Mouse (Mus musculus): ENCODE measurements around the gene Hexa.
A peak's percentile ranks its signal among the peaks of the same experiment; 100 is the strongest.

Hexa gene

DNA sequence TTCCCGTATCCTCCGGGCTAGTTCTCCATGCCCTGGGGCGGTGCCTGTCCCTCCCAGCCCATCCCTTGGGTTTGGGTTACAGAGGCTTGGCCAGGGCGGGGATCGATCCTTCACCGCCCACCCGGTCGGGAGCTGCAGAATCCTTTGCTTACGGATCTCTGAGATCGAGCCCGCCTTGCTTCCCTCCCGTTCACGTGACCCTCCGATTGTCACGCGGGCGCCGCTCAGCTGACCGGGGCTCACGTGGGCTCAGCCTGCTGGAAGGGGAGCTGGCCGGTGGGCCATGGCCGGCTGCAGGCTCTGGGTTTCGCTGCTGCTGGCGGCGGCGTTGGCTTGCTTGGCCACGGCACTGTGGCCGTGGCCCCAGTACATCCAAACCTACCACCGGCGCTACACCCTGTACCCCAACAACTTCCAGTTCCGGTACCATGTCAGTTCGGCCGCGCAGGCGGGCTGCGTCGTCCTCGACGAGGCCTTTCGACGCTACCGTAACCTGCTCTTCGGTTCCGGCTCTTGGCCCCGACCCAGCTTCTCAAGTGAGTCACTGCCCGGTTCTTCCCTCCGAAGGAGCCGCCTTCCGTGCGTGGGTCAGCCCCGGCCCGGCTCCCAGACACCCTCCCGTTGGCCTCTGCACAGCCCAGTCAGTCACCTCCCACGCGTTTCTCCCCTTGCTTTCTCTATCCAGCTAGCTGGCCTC is at the start of gene Hexa, which contains the start of gene Tmem202:
Hexa (plus strand) TSS at position 100 of the 697 bp plus-strand sequence.
Tmem202 (minus strand) TSS at position 407 of the 697 bp plus-strand sequence.
- peak; percentile 54 for DNase-seq (ENCODE audit: low spot score)

DNA sequence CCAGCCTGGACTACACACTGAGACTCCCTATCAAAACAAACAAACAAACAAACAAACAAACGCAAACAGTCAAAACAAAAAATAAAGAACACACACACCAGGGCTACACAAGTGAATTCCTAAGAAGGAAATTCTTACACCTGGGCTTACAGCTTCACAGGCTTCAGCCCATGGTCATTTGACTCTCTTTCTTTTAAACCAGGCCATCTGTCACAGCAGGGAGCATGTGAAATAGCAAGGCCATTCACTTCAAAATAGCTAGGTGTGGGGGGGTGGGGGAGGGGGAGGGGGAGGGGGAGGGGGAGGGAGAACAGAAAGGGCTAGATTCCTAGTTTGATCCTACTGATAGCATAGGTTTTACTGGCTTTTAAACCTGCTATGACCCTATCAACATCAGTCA is 31.2 kb upstream of the Hexa start:
- DNase-seq (ENCODE audit: low spot score) = no peak

DNA sequence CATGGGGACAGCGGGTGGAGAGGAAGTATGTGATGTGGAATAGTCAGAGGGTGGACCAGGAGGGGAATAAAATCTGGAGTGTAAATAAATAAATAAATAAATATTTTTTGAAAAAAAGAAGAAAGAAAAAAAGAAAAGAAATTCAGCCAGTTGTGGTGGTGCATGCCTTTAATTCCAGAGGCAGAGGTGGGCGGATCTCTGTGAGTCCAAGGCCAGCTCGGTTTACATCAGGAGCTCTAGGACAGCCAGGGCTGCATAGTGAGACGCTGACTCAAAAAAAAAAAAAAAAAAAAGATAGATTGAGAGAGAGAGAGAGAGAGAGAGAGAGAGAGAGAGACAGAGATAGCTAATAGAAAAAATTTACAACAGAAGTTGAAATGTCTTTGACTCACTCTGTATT is 27.0 kb upstream of the Hexa start:
- no peak for DNase-seq (ENCODE audit: low spot score)

GRCm38 (mm10) chr9:59515069-59515468 is 24.3 kb upstream of the Hexa start:
- DNase-seq (ENCODE audit: low spot score) = no peak

GRCm38 (mm10) chr9:59517127-59517526 is 22.2 kb upstream of the Hexa start:
- no peak for DNase-seq (ENCODE audit: low spot score)

- no peak for DNase-seq (ENCODE audit: low spot score)
These were observed 20.4 kb upstream of the Hexa start for GRCm38 (mm10) chr9:59518976-59519375.

DNA sequence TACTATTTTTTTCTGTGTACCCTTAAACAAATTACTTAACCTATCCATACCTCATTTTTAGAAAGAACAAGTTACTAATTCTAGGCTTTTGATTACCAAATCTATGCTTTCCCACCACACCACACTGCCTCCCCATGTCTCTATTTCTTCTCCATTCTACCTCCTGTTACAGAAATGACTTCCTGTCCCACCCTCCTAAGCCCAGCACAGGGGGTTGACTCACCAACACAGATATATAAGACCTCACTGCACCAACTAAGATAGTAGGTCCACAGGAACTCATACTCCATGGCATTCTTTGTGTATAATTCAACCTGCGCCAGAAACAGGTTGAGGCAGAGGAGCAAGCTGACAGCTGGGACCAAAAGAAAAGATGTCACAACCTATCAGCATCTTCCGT is 19.9 kb upstream of the Hexa start:
- DNase-seq (ENCODE audit: low spot score) = no peak

DNA sequence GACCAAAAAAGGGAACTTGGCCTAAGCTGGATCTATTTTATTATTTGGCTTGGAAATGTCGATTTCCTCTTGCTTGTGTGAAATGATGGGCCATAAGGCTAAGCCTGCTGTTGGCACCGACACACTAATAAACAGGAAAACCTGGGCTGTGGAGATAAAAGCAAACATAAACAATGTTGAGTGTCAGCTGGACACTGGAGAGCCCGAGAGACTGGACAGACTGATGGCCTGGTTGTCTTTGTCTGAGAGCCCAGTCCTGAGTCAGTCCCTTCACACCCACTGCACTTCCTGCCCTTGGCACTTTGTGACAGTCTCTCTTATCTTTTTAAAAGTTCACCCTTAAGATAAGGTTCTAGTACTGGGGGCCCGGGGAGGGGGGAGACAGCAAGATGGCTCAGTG is 16.4 kb upstream of the Hexa start:
- no peak for DNase-seq (ENCODE audit: low spot score)

GRCm38 (mm10) chr9:59526727-59527126 is 12.6 kb upstream of the Hexa start:
- no peak for DNase-seq (ENCODE audit: low spot score)

- no peak for DNase-seq (ENCODE audit: low spot score)
These were observed 11.8 kb upstream of the Hexa start for GRCm38 (mm10) chr9:59527580-59527979.

- no peak for DNase-seq (ENCODE audit: low spot score)
These were observed 11.1 kb upstream of the Hexa start for GRCm38 (mm10) chr9:59528274-59528673.

DNA sequence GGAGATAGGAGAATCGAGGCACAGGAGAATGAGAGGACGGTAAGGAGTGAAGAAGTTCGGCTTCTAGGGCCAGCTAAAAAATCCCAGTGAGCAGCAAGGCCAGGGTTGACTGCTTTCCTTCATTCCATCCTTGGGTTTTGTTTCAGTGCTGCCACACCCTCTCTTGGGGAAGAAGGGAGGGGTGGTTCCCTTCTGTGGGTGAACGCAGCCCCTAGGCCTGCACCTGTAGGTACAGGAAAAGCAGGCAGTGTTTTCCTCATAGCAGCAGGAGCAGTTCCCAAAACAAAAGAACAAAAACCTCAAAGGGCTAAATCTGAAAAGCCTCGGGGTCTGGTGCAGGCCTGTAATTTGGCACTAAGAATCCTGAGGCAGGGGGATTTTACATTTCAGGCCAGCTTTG is 7.7 kb upstream of the Hexa start:
- DNase-seq (ENCODE audit: low spot score) = no peak

GRCm38 (mm10) chr9:59533422-59533821 is 5.9 kb upstream of the Hexa start:
- DNase-seq (ENCODE audit: low spot score) = no peak

- DNase-seq (ENCODE audit: low spot score) = no peak
These were observed 5.5 kb upstream of the Hexa start for GRCm38 (mm10) chr9:59533889-59534288.

DNA sequence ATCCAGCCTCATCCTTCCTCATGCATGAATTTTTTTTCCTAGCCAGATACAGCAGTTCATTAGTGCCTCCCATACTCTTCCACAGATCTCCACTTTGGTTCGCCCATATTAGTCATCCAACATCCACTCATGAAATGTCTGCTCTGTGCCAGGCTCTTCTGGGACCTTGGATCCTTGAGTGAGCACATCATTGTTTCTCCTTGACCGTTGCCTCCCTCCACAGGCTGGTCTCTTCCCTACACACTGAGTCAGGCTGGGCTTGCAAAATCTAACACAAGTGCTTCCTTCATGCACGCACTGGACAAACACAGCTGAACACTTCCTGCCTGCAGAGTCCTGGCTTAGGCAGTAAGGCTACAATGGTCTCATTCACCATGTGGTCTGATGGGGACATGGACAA is 1.7 kb upstream of the Hexa start:
- DNase-seq (ENCODE audit: low spot score) = no peak

GRCm38 (mm10) chr9:59541617-59542016 is 2.3 kb downstream of the Hexa start:
- no peak for DNase-seq (ENCODE audit: low spot score)

GRCm38 (mm10) chr9:59542766-59543324 is 3.5 kb downstream of the Hexa start:
- DNase-seq (ENCODE audit: low spot score) = no peak

DNA sequence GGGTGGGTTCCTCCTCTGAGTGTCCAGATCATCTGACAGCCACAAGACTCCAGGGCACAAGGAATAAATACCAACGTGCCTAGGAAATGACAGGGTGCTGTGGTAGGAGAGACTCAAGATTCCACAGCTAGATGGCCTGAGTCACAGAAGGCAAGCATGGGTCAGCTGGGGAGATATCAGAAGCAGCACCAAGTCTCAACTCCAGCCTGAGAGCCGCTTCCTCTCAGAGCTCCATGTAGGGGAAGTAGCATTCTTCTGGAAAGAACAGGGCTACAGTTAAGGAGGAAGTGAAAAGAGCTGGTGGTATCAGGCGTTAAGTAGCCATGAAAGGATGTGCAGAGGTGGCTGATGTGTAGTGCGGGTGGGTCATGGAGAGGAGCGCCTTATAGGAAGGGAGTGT is 5.4 kb downstream of the Hexa start:
- DNase-seq (ENCODE audit: low spot score) = no peak

DNA sequence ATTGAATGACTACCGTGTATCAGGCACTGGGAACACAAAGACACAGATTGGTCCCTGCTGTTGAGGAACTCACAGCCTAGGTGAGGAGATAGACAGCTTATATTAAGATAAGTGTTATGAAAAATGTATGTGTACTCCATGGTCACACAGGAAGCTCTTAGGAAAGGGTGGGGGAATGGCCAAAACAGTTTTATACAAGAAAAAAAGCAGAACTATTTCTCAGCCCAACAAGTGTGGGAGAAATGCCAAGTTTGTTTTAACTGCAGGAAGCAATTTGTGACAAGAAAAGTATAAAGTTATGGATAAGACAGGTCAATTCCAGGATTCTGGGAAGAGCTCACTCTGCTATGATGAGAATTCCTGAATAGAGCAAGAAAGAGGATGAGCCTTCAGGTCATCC is 8.5 kb downstream of the Hexa start:
- no peak for DNase-seq (ENCODE audit: low spot score)

GRCm38 (mm10) chr9:59548961-59549487 is 9.7 kb downstream of the Hexa start:
- DNase-seq (ENCODE audit: low spot score) = no peak

DNA sequence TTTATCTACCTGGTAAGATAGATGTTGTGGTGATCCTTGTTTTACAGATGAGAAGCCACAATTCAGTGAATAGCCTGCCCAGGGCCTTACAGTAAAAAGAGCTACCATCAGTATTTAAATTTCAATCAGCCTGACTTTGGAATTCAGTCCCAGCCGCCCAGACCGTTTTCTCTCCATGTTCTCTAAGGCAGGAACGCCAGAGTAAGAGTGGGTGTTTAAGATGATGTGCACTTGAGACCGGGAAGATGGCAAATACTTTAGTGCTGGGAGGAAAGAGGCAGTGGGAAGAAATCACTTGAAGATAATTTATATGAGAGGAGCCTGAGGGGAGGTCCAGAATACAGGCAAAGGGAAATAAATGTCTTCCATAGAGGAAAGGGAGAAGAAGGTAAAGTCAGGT is 10.7 kb downstream of the Hexa start:
- DNase-seq (ENCODE audit: low spot score) = no peak

GRCm38 (mm10) chr9:59551017-59551416 is 11.7 kb downstream of the Hexa start:
- no peak for DNase-seq (ENCODE audit: low spot score)

DNA sequence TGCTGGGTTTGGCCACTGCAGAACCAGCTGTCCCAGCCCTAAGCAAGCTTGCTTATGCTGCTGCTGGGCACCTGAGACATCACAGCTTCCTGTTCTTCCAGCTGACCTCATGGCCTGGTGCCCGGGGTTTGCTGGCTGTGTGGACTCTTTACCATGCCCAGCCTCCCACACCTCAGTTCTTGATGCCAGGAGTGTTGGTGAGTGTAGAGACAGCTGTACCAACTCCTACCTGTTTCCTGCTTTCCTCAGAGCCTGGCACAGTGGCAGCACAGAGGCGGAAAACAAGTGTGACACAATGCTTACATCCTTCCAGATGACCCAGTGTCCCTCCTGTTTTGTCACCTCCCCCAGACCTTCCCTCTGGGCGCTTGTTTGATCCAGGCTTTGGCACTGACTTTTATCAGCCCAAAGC is 12.3 kb downstream of the Hexa start:
- DNase-seq (ENCODE audit: low spot score) = no peak

- no peak for DNase-seq (ENCODE audit: low spot score)
These were observed 13.3 kb downstream of the Hexa start for GRCm38 (mm10) chr9:59552610-59553009.
